Comparison of ENCODE assay signal across 19 mouse cellular contexts in genomic region chr9:96054878-96055277, GRCm38 (mm10).
A peak's percentile ranks its signal among the peaks of the same experiment; 100 is the strongest.
DNase-seq lines count a peak whose midpoint lies in the region; ATAC-seq and TF ChIP-seq lines count a peak whose summit lies in the region.
"Had no signal": no experiment of that assay in that cellular context is flagged by ENCODE, and none has a peak within 500 bp of the region (broad histone marks: within the 10 kb centered on the region; RNA-seq: fewer than 3 reads in every experiment).

No protein-coding gene starts in this region.

- H3K27me3 ChIP-seq in kidney, postnatal 0 days (ENCODE audit: insufficient read depth, low read length): no peaks in the 10 kb centered on the region
- H3K27me3 ChIP-seq: embryonic facial prominence, embryonic 13.5 days; heart, embryonic 15.5 days; hindbrain, embryonic 15.5 days; megakaryocyte, embryonic 14.5 days; neural tube, embryonic 15.5 days had no signal

- H3K36me3 ChIP-seq in kidney, postnatal 0 days (ENCODE audit: insufficient read depth, low read length): peaks cover 42% of the 10 kb centered on the region

- no peaks in the 10 kb centered on the region for H3K9me3 ChIP-seq in kidney, postnatal 0 days (replicated peaks; ENCODE audit: low read length)
- H3K9me3 ChIP-seq: embryonic facial prominence, embryonic 13.5 days; heart, embryonic 15.5 days; neural tube, embryonic 15.5 days had no signal

- H3K9ac ChIP-seq in kidney, postnatal 0 days (ENCODE audit: low read depth, low read length): no peak overlapping the region
- H3K9ac ChIP-seq: embryonic facial prominence, embryonic 13.5 days; heart, embryonic 15.5 days; hindbrain, embryonic 15.5 days; lung, embryonic 14.5 days; neural tube, embryonic 15.5 days had no signal

- WGBS in kidney, postnatal 0 days: 81% methylated on average over 5 of the region's 5 CpGs

- 0 out of 2 replicates have a peak, but pooled peaks have one; percentile 9 for TF ChIP-seq CTCF in kidney, postnatal 0 days (IDR thresholded peaks at IDR 0.05; ENCODE audit: low read depth)

- no peak for ATAC-seq in kidney, postnatal 0 days (replicated peaks; ENCODE audit: low FRiP score, low read depth)

- no peak for DNase-seq in kidney, postnatal 0 days (ENCODE audit: low spot score)
- DNase-seq in kidney, postnatal 36 days: no peak
- DNase-seq in gonadal fat pad, adult 2 months (ENCODE audit: low read depth): peak; percentile 9
- DNase-seq in layer of hippocampus, postnatal 25 days (ENCODE audit: extremely low spot score in 1 of 2, low spot score in 1 of 2): peak; percentile 9 to 11
- DNase-seq in right cerebral cortex, postnatal 25 days: peak; percentile 42
- no peak for DNase-seq in thymus, postnatal 0 days (ENCODE audit: low spot score)
- DNase-seq in c-Kit-positive CD71-positive TER-119-positive erythroid progenitor cells, embryonic 14.5 days (ENCODE audit: low spot score): no peak
- no peak for DNase-seq in adrenal gland, adult 18-20 months (ENCODE audit: low spot score in 2 of 2)
- DNase-seq: cerebellum, adult 18-20 months; heart, adult 18-20 months; kidney, adult 9 months; lung, embryonic 14.5 days; retina, postnatal 1 day had no signal

- H3K4me2 ChIP-seq in kidney, postnatal 0 days (ENCODE audit: low read length): no peak overlapping the region
- H3K4me2 ChIP-seq: embryonic facial prominence, embryonic 13.5 days; heart, embryonic 15.5 days; hindbrain, embryonic 15.5 days; lung, embryonic 14.5 days; neural tube, embryonic 15.5 days had no signal

- no peak overlapping the region for H3K4me3 ChIP-seq in kidney, postnatal 0 days (replicated peaks; ENCODE audit: low read depth, low read length)
- H3K4me3 ChIP-seq: embryonic facial prominence, embryonic 13.5 days; forebrain, embryonic 10.5 days; heart, embryonic 15.5 days; hindbrain, embryonic 15.5 days; megakaryocyte, embryonic 14.5 days; neural tube, embryonic 15.5 days had no signal

- H3K4me1 ChIP-seq in kidney, postnatal 0 days (replicated peaks; ENCODE audit: insufficient read depth, low read length): no peaks in the 10 kb centered on the region
- H3K4me1 ChIP-seq: embryonic facial prominence, embryonic 13.5 days; forebrain, embryonic 10.5 days; hindbrain, embryonic 15.5 days; neural tube, embryonic 15.5 days had no signal

- H3K27ac ChIP-seq in kidney, postnatal 0 days: no peak overlapping the region
- H3K27ac ChIP-seq: embryonic facial prominence, embryonic 13.5 days; forebrain, embryonic 10.5 days; heart, embryonic 15.5 days; hindbrain, embryonic 15.5 days; neural tube, embryonic 15.5 days had no signal

Comparison
In these comparisons a context has a peak if more than half of its experiments do, and no peak if none do; other contexts are left out.
1. DNase-seq: peak in gonadal fat pad, adult 2 months (single experiment), layer of hippocampus, postnatal 25 days (2 of 2) and right cerebral cortex, postnatal 25 days (single experiment); none in kidney, postnatal 0 days (single experiment), kidney, postnatal 36 days (0 of 2), thymus, postnatal 0 days (single experiment), c-Kit-positive CD71-positive TER-119-positive erythroid progenitor cells, embryonic 14.5 days (single experiment) and adrenal gland, adult 18-20 months (0 of 2).